Mouse (Mus musculus) hindbrain, embryonic 11.5 days (tissue): ENCODE data around the gene Fkrp. TPM values are rescaled to one million over a fixed set of nuclear protein-coding genes. Genes with fewer than 3 reads are reported as not detected.

ENCODE experiments used
- ATAC-seq: fragments of 200-750 bp; cut with Nextera tagmentation; 2 replicates; pipeline ENCODE4 v1.8.0; 2017; ENCODE audit warnings: mild to moderate bottlenecking, moderate TSS enrichment, moderate library complexity; ENCODE audit not compliant: low FRiP score
- DNase-seq: peaks from one replicate; pipeline ENCODE4 v3.0.0-alpha.2; 2015; ENCODE audit warnings: low spot score
- H3K27ac ChIP-seq: fragments of 300-500 bp; sonication (generic); 2 replicates; pipeline ENCODE4 v1.5.1; 2014; ENCODE audit warnings: mild to moderate bottlenecking, low read depth, low read length
- H3K27me3 ChIP-seq: fragments of 300-500 bp; sonication (generic); 2 replicates; pipeline ENCODE4 v1.6.1; 2014; ENCODE audit warnings: mild to moderate bottlenecking, low read length, moderate library complexity, mixed read lengths; ENCODE audit not compliant: control insufficient read depth, insufficient read depth
- H3K36me3 ChIP-seq: fragments of 300-500 bp; sonication (generic); 2 replicates; pipeline ENCODE4 v1.6.1; 2014; ENCODE audit warnings: mild to moderate bottlenecking, low read length, moderate library complexity, mixed read lengths; ENCODE audit not compliant: control insufficient read depth, insufficient read depth
- H3K4me1 ChIP-seq: fragments of 300-500 bp; sonication (generic); replicated peaks from 2 replicates; pipeline ENCODE4 v1.6.1; 2014; ENCODE audit warnings: low read length, mixed read lengths; ENCODE audit not compliant: control insufficient read depth, insufficient read depth
- H3K4me2 ChIP-seq: fragments of 300-500 bp; sonication (generic); replicated peaks from 2 replicates; pipeline ENCODE4 v1.6.1; 2014; ENCODE audit warnings: mild to moderate bottlenecking, low read depth, low read length
- H3K4me3 ChIP-seq: fragments of 300-500 bp; sonication (generic); 2 replicates; pipeline ENCODE4 v1.5.1; 2014; ENCODE audit warnings: low read depth, low read length
- H3K9ac ChIP-seq: fragments of 300-500 bp; sonication (generic); 2 replicates; pipeline ENCODE4 v1.6.1; 2014; ENCODE audit warnings: low read depth, low read length
- H3K9me3 ChIP-seq: fragments of 300-500 bp; sonication (generic); 2 replicates; pipeline ENCODE4 v1.6.1; 2016; ENCODE audit warnings: low read length; ENCODE audit not compliant: control insufficient read depth
- WGBS: fragments of 180-500 bp; shearing (Covaris S2); extraction: QIAGEN DNeasy Blood & Tissue Kit; methylation state at CpG from one replicate; pipeline ENCODE4 v1.1.7; 2014; 5-methylcytosine and 5-hydroxymethylcytosine counted together
- polyA plus RNA-seq: library from polyadenylated mRNA; unstranded; fragments of >200 nt; fragmentation: Nextera tagmentation; extraction: Ambion mirVana; gene quantifications from 2 replicates; pipeline ENCODE4 v1.2.1, GENCODE M21; 2014

Gene Fkrp
- polyA plus RNA-seq, 1 experiment from 2014 or later = 21.9 TPM

- H3K4me3 ChIP-seq = no peak overlapping the region
- ATAC-seq = no peak
- DNase-seq = no peak
- H3K4me1 ChIP-seq = no peaks in the 10 kb centered on the region
- WGBS = 80% methylated on average over 5 of the region's 5 CpGs
- H3K27me3 ChIP-seq = no peaks in the 10 kb centered on the region
- 0 out of 2 replicates have a peak, but pooled peaks cover 2% of the 10 kb centered on the region for H3K36me3 ChIP-seq
- no peak overlapping the region for H3K9ac ChIP-seq
- H3K4me2 ChIP-seq = no peak overlapping the region
- H3K27ac ChIP-seq = no peak overlapping the region
- no peaks in the 10 kb centered on the region for H3K9me3 ChIP-seq
These were observed 24.2 kb downstream of the Fkrp start for GRCm38 (mm10) chr7:16792316-16792715.

- Histone ChIP-seq H3K4me3 (no peak overlapping the region), H3K9ac (no peak overlapping the region), H3K4me2 (no peak overlapping the region), H3K27ac (no peak overlapping the region), H3K36me3 (no peaks in the 10 kb centered on the region), H3K9me3 (no peaks in the 10 kb centered on the region), H3K4me1 (peaks cover 6% of the 10 kb centered on the region; the same call in 1 of the 2 replicates), H3K27me3 (no peaks in the 10 kb centered on the region)
- no peak for DNase-seq
- WGBS = 92% methylated on average over 8 of the region's 8 CpGs
- no peak for ATAC-seq
These were observed 30.9 kb downstream of the Fkrp start for GRCm38 (mm10) chr7:16785541-16786083.

- H3K27ac ChIP-seq = no peak overlapping the region
- no peaks in the 10 kb centered on the region for H3K9me3 ChIP-seq
- no peak for DNase-seq
- H3K36me3 ChIP-seq = no peaks in the 10 kb centered on the region
- ATAC-seq = no peak
- WGBS = 73% methylated on average over 10 of the region's 10 CpGs
- no peak overlapping the region for H3K9ac ChIP-seq
- no peak overlapping the region for H3K4me3 ChIP-seq
- H3K27me3 ChIP-seq = no peaks in the 10 kb centered on the region
- H3K4me1 ChIP-seq = peaks cover 6% of the 10 kb centered on the region; the same call in 1 of the 2 replicates
- H3K4me2 ChIP-seq = no peak overlapping the region
These were observed 32.0 kb downstream of the Fkrp start for GRCm38 (mm10) chr7:16784498-16784976.

GRCm38 (mm10) chr7:16783758-16784415, 32.6 kb downstream of the Fkrp start:
- no peak overlapping the region for H3K9ac ChIP-seq
- H3K9me3 ChIP-seq = no peaks in the 10 kb centered on the region
- peak overlapping the region; percentile 71; the same call in 1 of the 2 replicates for H3K4me3 ChIP-seq
- 47% methylated on average over 17 of the region's 17 CpGs for WGBS
- H3K27ac ChIP-seq = no peak overlapping the region
- ATAC-seq (no peak), DNase-seq (no peak)
- no peaks in the 10 kb centered on the region for H3K27me3 ChIP-seq
- H3K4me2 ChIP-seq = peak overlapping the region; percentile 99
- peaks cover 6% of the 10 kb centered on the region; the same call in 1 of the 2 replicates for H3K4me1 ChIP-seq
- H3K36me3 ChIP-seq = no peaks in the 10 kb centered on the region

- H3K9ac ChIP-seq = peak overlapping the region; percentile 16; the same call in 1 of the 2 replicates
- no peaks in the 10 kb centered on the region for H3K9me3 ChIP-seq
- H3K4me1 ChIP-seq = peaks cover 6% of the 10 kb centered on the region; the same call in 1 of the 2 replicates
- H3K27ac ChIP-seq = no peak overlapping the region
- peak overlapping the region; percentile 71 for H3K4me3 ChIP-seq
- DNase-seq (peak; percentile 21), ATAC-seq (no peak)
- H3K27me3 ChIP-seq = no peaks in the 10 kb centered on the region
- H3K4me2 ChIP-seq = peak overlapping the region; percentile 99
- 16% methylated on average over 10 of the region's 10 CpGs for WGBS
- H3K36me3 ChIP-seq = no peaks in the 10 kb centered on the region
These were observed 33.3 kb downstream of the Fkrp start for GRCm38 (mm10) chr7:16783224-16783688.

GRCm38 (mm10) chr7:16782555-16783125, 33.9 kb downstream of the Fkrp start:
- H3K4me2 ChIP-seq = peak overlapping the region; percentile 99
- H3K4me3 ChIP-seq = peak overlapping the region; percentile 71
- DNase-seq = no peak
- WGBS = 2% methylated on average over 11 of the region's 11 CpGs
- no peaks in the 10 kb centered on the region for H3K27me3 ChIP-seq
- H3K4me1 ChIP-seq = peaks cover 6% of the 10 kb centered on the region; the same call in 1 of the 2 replicates
- H3K9me3 ChIP-seq = no peaks in the 10 kb centered on the region
- no peaks in the 10 kb centered on the region for H3K36me3 ChIP-seq
- peak overlapping the region; percentile 73 for H3K9ac ChIP-seq
- no peak overlapping the region for H3K27ac ChIP-seq
- ATAC-seq = no peak

GRCm38 (mm10) chr7:16781816-16782554, 34.5 kb downstream of the Fkrp start:
- H3K9ac ChIP-seq = peak overlapping the region; percentile 73
- H3K9me3 ChIP-seq = no peaks in the 10 kb centered on the region
- no peak overlapping the region for H3K27ac ChIP-seq
- peak overlapping the region; percentile 71 for H3K4me3 ChIP-seq
- under 1% methylated on average over 53 of the region's 60 CpGs for WGBS
- DNase-seq = peak; percentile 67
- no peaks in the 10 kb centered on the region for H3K36me3 ChIP-seq
- peaks cover 6% of the 10 kb centered on the region; the same call in 1 of the 2 replicates for H3K4me1 ChIP-seq
- peak; percentile 23; the same call in 1 of the 2 replicates for ATAC-seq
- H3K4me2 ChIP-seq = peak overlapping the region; percentile 99
- no peaks in the 10 kb centered on the region for H3K27me3 ChIP-seq

GRCm38 (mm10) chr7:16781555-16781815, 35.0 kb downstream of the Fkrp start:
- Histone ChIP-seq H3K4me2 (peak overlapping the region; percentile 99), H3K4me1 (peaks cover 6% of the 10 kb centered on the region; the same call in 1 of the 2 replicates), H3K9ac (peak overlapping the region; percentile 73), H3K27ac (no peak overlapping the region), H3K27me3 (no peaks in the 10 kb centered on the region), H3K9me3 (no peaks in the 10 kb centered on the region), H3K4me3 (peak overlapping the region; percentile 71), H3K36me3 (no peaks in the 10 kb centered on the region)
- peak; percentile 15 for ATAC-seq
- DNase-seq = no peak
- WGBS = under 1% methylated on average over 10 of the region's 10 CpGs
